Mouse (Mus musculus) neural tube, embryonic 15.5 days (tissue): ENCODE measurements around the gene Dmrt1. TPM values are rescaled to one million over a fixed set of nuclear protein-coding genes. Genes with fewer than 3 reads are reported as not detected.

Experiments used
- ATAC-seq: fragments of 200-750 bp; cut with Nextera tagmentation; 2 replicates; pipeline ENCODE4 v1.8.0; 2017; ENCODE audit warnings: mild to moderate bottlenecking, moderate TSS enrichment, moderate library complexity; ENCODE audit not compliant: low FRiP score
- H3K27ac ChIP-seq: fragments of 300-500 bp; sonication (generic); replicated peaks from 2 replicates; pipeline ENCODE4 v1.5.1; 2015; ENCODE audit warnings: mild to moderate bottlenecking, inconsistent platforms
- H3K27me3 ChIP-seq: fragments of 300-500 bp; sonication (generic); replicated peaks from 2 replicates; pipeline ENCODE4 v1.6.1; 2015; ENCODE audit warnings: inconsistent platforms
- H3K36me3 ChIP-seq: fragments of 300-500 bp; sonication (generic); 2 replicates; pipeline ENCODE4 v1.6.1; 2015; ENCODE audit warnings: inconsistent platforms
- H3K4me1 ChIP-seq: fragments of 300-500 bp; sonication (generic); 2 replicates; pipeline ENCODE4 v1.6.1; 2015; ENCODE audit warnings: inconsistent platforms
- H3K4me2 ChIP-seq: fragments of 300-500 bp; sonication (generic); 2 replicates; pipeline ENCODE4 v1.6.1; 2015; ENCODE audit warnings: inconsistent platforms, mild to moderate bottlenecking, moderate library complexity
- H3K4me3 ChIP-seq: fragments of 300-500 bp; sonication (generic); replicated peaks from 2 replicates; pipeline ENCODE4 v1.5.1; 2015; ENCODE audit warnings: mild to moderate bottlenecking, inconsistent platforms
- H3K9ac ChIP-seq: fragments of 300-500 bp; sonication (generic); replicated peaks from 2 replicates; pipeline ENCODE4 v1.6.1; 2015; ENCODE audit warnings: mild to moderate bottlenecking, inconsistent platforms
- H3K9me3 ChIP-seq: fragments of 300-500 bp; sonication (generic); replicated peaks from 2 replicates; pipeline ENCODE4 v1.6.1; 2016; ENCODE audit warnings: inconsistent platforms
- WGBS: fragments of 180-500 bp; shearing (Covaris S2); methylation state at CpG from one replicate; pipeline ENCODE4 v1.1.7; 2015; ENCODE audit warnings: mixed read lengths; 5-methylcytosine and 5-hydroxymethylcytosine counted together
- polyA plus RNA-seq: library from polyadenylated mRNA; unstranded; fragments of >200 nt; fragmentation: Nextera tagmentation; extraction: Ambion mirVana; gene quantifications from 2 replicates; pipeline ENCODE4 v1.2.1, GENCODE M21; 2015

Gene Dmrt1
- polyA plus RNA-seq, 1 experiment from 2014 or later = not detected

- Histone ChIP-seq H3K4me1 (peaks cover 9% of the 10 kb centered on the region), H3K4me3 (no peak overlapping the region), H3K36me3 (no peaks in the 10 kb centered on the region), H3K9me3 (no peaks in the 10 kb centered on the region), H3K9ac (no peak overlapping the region), H3K27ac (no peak overlapping the region), H3K4me2 (no peak overlapping the region), H3K27me3 (peaks cover 35% of the 10 kb centered on the region)
- ATAC-seq = no peak
- WGBS = 51% methylated on average over 10 of the region's 10 CpGs
Observed at GRCm38 (mm10) chr19:25574431-25574830, 69.0 kb downstream of the Dmrt1 start.

GRCm38 (mm10) chr19:25574981-25575814 is 69.8 kb downstream of the Dmrt1 start:
- H3K27me3 ChIP-seq = peaks cover 35% of the 10 kb centered on the region
- no peak for ATAC-seq
- WGBS = 9% methylated on average over 17 of the region's 17 CpGs
- 0 out of 2 replicates have a peak overlapping the region, but pooled peaks have one; percentile 5 for H3K4me3 ChIP-seq
- H3K4me1 ChIP-seq = peaks cover 9% of the 10 kb centered on the region
- H3K27ac ChIP-seq = no peak overlapping the region
- H3K36me3 ChIP-seq = no peaks in the 10 kb centered on the region
- no peaks in the 10 kb centered on the region for H3K9me3 ChIP-seq
- 0 out of 2 replicates have a peak overlapping the region, but pooled peaks have one; percentile 19 for H3K4me2 ChIP-seq
- H3K9ac ChIP-seq = no peak overlapping the region

- ATAC-seq = no peak
- Histone ChIP-seq H3K36me3 (no peaks in the 10 kb centered on the region), H3K9me3 (no peaks in the 10 kb centered on the region), H3K27me3 (peaks cover 23% of the 10 kb centered on the region), H3K4me1 (peaks cover 9% of the 10 kb centered on the region), H3K4me3 (no peak overlapping the region), H3K9ac (no peak overlapping the region), H3K27ac (no peak overlapping the region), H3K4me2 (no peak overlapping the region)
- WGBS = 95% methylated on average over 2 of the region's 2 CpGs
Observed at GRCm38 (mm10) chr19:25578358-25578757, 72.9 kb downstream of the Dmrt1 start.

- H3K36me3 ChIP-seq = no peaks in the 10 kb centered on the region
- no peaks in the 10 kb centered on the region for H3K9me3 ChIP-seq
- no peak overlapping the region for H3K9ac ChIP-seq
- 92% methylated on average over 2 of the region's 2 CpGs for WGBS
- peaks cover 23% of the 10 kb centered on the region for H3K27me3 ChIP-seq
- no peak overlapping the region for H3K4me3 ChIP-seq
- ATAC-seq = no peak
- H3K27ac ChIP-seq = no peak overlapping the region
- H3K4me1 ChIP-seq = peaks cover 9% of the 10 kb centered on the region
- no peak overlapping the region for H3K4me2 ChIP-seq
Observed at GRCm38 (mm10) chr19:25579440-25579839, 74.0 kb downstream of the Dmrt1 start.

- no peak overlapping the region for H3K4me3 ChIP-seq
- H3K4me1 ChIP-seq = no peaks in the 10 kb centered on the region
- H3K4me2 ChIP-seq = no peak overlapping the region
- no peak overlapping the region for H3K9ac ChIP-seq
- WGBS = 63% methylated on average over 3 of the region's 3 CpGs
- no peaks in the 10 kb centered on the region for H3K36me3 ChIP-seq
- no peak overlapping the region for H3K27ac ChIP-seq
- ATAC-seq = no peak
- no peaks in the 10 kb centered on the region for H3K9me3 ChIP-seq
- peaks cover 85% of the 10 kb centered on the region for H3K27me3 ChIP-seq
Observed at GRCm38 (mm10) chr19:25597717-25598232, 92.4 kb downstream of the Dmrt1 start.

- no peak overlapping the region for H3K27ac ChIP-seq
- no peaks in the 10 kb centered on the region for H3K4me1 ChIP-seq
- H3K4me3 ChIP-seq = no peak overlapping the region
- H3K9ac ChIP-seq = no peak overlapping the region
- ATAC-seq = no peak
- no peak overlapping the region for H3K4me2 ChIP-seq
- H3K27me3 ChIP-seq = peaks cover 88% of the 10 kb centered on the region
- H3K36me3 ChIP-seq = no peaks in the 10 kb centered on the region
- H3K9me3 ChIP-seq = no peaks in the 10 kb centered on the region
- 22% methylated on average over 4 of the region's 4 CpGs for WGBS
Observed at GRCm38 (mm10) chr19:25598626-25599025, 93.2 kb downstream of the Dmrt1 start.

- Histone ChIP-seq H3K4me3 (no peak overlapping the region), H3K4me2 (no peak overlapping the region), H3K4me1 (peaks cover 10% of the 10 kb centered on the region; the same call in 1 of the 2 replicates), H3K27ac (no peak overlapping the region), H3K36me3 (no peaks in the 10 kb centered on the region), H3K27me3 (peaks cover 90% of the 10 kb centered on the region), H3K9me3 (no peaks in the 10 kb centered on the region), H3K9ac (no peak overlapping the region)
- no peak for ATAC-seq
- 3% methylated on average over 8 of the region's 8 CpGs for WGBS
Observed at GRCm38 (mm10) chr19:25601966-25602365, 96.5 kb downstream of the Dmrt1 start.

- ATAC-seq = no peak
- WGBS = 2% methylated on average over 21 of the region's 21 CpGs
Observed at GRCm38 (mm10) chr19:25607461-25608205, 102.2 kb downstream of the Dmrt1 start.

GRCm38 (mm10) chr19:25608206-25608580 is 102.8 kb downstream of the Dmrt1 start:
- Histone ChIP-seq H3K9me3 (no peaks in the 10 kb centered on the region), H3K27me3 (peaks cover 87% of the 10 kb centered on the region), H3K9ac (no peak overlapping the region), H3K4me1 (peaks cover 23% of the 10 kb centered on the region), H3K4me3 (no peak overlapping the region), H3K4me2 (no peak overlapping the region), H3K27ac (no peak overlapping the region), H3K36me3 (no peaks in the 10 kb centered on the region)
- WGBS = 2% methylated on average over 7 of the region's 7 CpGs
- no peak for ATAC-seq

More at GRCm38 (mm10) chr19:25607461-25608205, 102.2 kb downstream of the Dmrt1 start:
- no peak overlapping the region for H3K9ac ChIP-seq
- H3K4me3 ChIP-seq = no peak overlapping the region
- no peak overlapping the region for H3K4me2 ChIP-seq
- H3K27ac ChIP-seq = no peak overlapping the region
- no peaks in the 10 kb centered on the region for H3K9me3 ChIP-seq
- peaks cover 23% of the 10 kb centered on the region for H3K4me1 ChIP-seq
- no peaks in the 10 kb centered on the region for H3K36me3 ChIP-seq
- H3K27me3 ChIP-seq = peaks cover 85% of the 10 kb centered on the region

- no peak overlapping the region for H3K27ac ChIP-seq
- H3K9me3 ChIP-seq = no peaks in the 10 kb centered on the region
- H3K27me3 ChIP-seq = peaks cover 90% of the 10 kb centered on the region
- peaks cover 23% of the 10 kb centered on the region for H3K4me1 ChIP-seq
- H3K4me3 ChIP-seq = no peak overlapping the region
- no peak for ATAC-seq
- H3K9ac ChIP-seq = no peak overlapping the region
- H3K4me2 ChIP-seq = no peak overlapping the region
- H3K36me3 ChIP-seq = no peaks in the 10 kb centered on the region
- WGBS = under 1% methylated on average over 33 of the region's 33 CpGs
Observed at GRCm38 (mm10) chr19:25608961-25609850, 103.8 kb downstream of the Dmrt1 start.

GRCm38 (mm10) chr19:25610015-25610410 is 104.6 kb downstream of the Dmrt1 start, which contains the start of gene Dmrt3:
Gene Dmrt3 (plus strand): TSS chr19:25610301.
- Histone ChIP-seq H3K4me3 (peak within 1 kb of the TSS; percentile 28), H3K27ac (no peak within 1 kb of the TSS), H3K4me2 (peak within 1 kb of the TSS; percentile 49), H3K9me3 (no peaks in the 10 kb centered on the region), H3K9ac (no peak within 1 kb of the TSS), H3K4me1 (peaks cover 23% of the 10 kb centered on the region), H3K27me3 (peaks cover 91% of the 10 kb centered on the region), H3K36me3 (no peaks in the 10 kb centered on the region)
- WGBS = under 1% methylated on average over 25 of the region's 29 CpGs
- peak; percentile 33; the same call in 1 of the 2 replicates for ATAC-seq
